Mouse (Mus musculus) MEL (cell line): ENCODE measurements at regions not wholly inside any gene's neighbourhood (a gene's known extent, or its start where the extent isn't known, plus 50 kb on each side); places are given as distances from the start of the nearest gene placed in this dataset.

Experiments used
- DNase-seq: peaks from one replicate; pipeline ENCODE4 v3.0.0; 2011; ENCODE audit warnings: low read depth, low spot score
- H3K27ac ChIP-seq: 2 replicates; pipeline ENCODE4 v1.5.1; 2012; ENCODE audit warnings: low read depth, mild to moderate bottlenecking, control low read depth, low read length, moderate library complexity; ENCODE audit not compliant: control insufficient read depth
- H3K27me3 ChIP-seq, 2 experiments: fragments of 150-350 bp in 1 of 2; sonication (generic) in 1 of 2; 2 replicates each; pipeline ENCODE4 v1.6.1; 2012; ENCODE audit warnings: low read length in 2 of 2, mild to moderate bottlenecking in 2 of 2, improper control_type of control experiment in 1 of 2, moderate library complexity in 1 of 2; ENCODE audit not compliant: insufficient read depth in 2 of 2, control insufficient read depth in 1 of 2
- H3K36me3 ChIP-seq, 2 experiments: 2 replicates each; pipeline ENCODE4 v1.6.1; 2012 to 2014; ENCODE audit warnings: low read length in 2 of 2, improper control_type of control experiment in 1 of 2, inconsistent platforms in 1 of 2, mild to moderate bottlenecking in 1 of 2; ENCODE audit not compliant: insufficient read depth in 2 of 2, control insufficient read depth in 1 of 2
- H3K4me1 ChIP-seq, 2 experiments: fragments of 150-350 bp in 1 of 2; sonication (generic) in 1 of 2; 2 replicates each; pipeline ENCODE4 v1.6.1; 2012; ENCODE audit warnings: low read length in 2 of 2, improper control_type of control experiment in 1 of 2, mild to moderate bottlenecking in 1 of 2; ENCODE audit not compliant: insufficient read depth in 2 of 2, control insufficient read depth in 1 of 2
- H3K4me3 ChIP-seq, 2 experiments: fragments of 150-350 bp in 1 of 2; sonication (generic) in 1 of 2; 2 replicates each; pipeline ENCODE4 v1.5.1; 2012; ENCODE audit warnings: low read depth in 2 of 2, low read length in 2 of 2, mild to moderate bottlenecking in 2 of 2, moderate library complexity in 2 of 2, control low read depth in 1 of 2, improper control_type of control experiment in 1 of 2; ENCODE audit not compliant: control insufficient read depth in 1 of 2, insufficient read depth in 1 of 2
- H3K79me2 ChIP-seq: 2 replicates; pipeline ENCODE4 v1.6.1; 2012; ENCODE audit warnings: mild to moderate bottlenecking, low read length, moderate library complexity; ENCODE audit not compliant: control insufficient read depth, poor library complexity, insufficient read depth
- H3K9ac ChIP-seq: 2 replicates; pipeline ENCODE4 v1.6.1; 2012; ENCODE audit warnings: low read depth, mild to moderate bottlenecking, control low read depth, low read length, moderate library complexity; ENCODE audit not compliant: control insufficient read depth, poor library complexity, severe bottlenecking
- H3K9me3 ChIP-seq: fragments of 150-350 bp; sonication (generic); replicated peaks from 2 replicates; pipeline ENCODE4 v1.6.1; 2012; ENCODE audit warnings: mild to moderate bottlenecking, low read length, improper control_type of control experiment, moderate library complexity; ENCODE audit not compliant: insufficient read depth
- BHLHE40 ChIP-seq: IDR thresholded peaks from 2 replicates; pipeline ENCODE4 v1.6.1; 2012; ENCODE audit warnings: low read depth, mild to moderate bottlenecking, inconsistent platforms, low read length, improper control_type of control experiment, borderline replicate concordance
- E2F4 ChIP-seq: IDR thresholded peaks from 2 replicates; pipeline ENCODE4 v1.6.1; 2011; ENCODE audit warnings: low read depth, low read length, improper control_type of control experiment, borderline replicate concordance
- ELF1 ChIP-seq: IDR thresholded peaks from 2 replicates; pipeline ENCODE4 v1.6.1; 2014; ENCODE audit warnings: low read depth, mild to moderate bottlenecking, inconsistent platforms, low read length, improper control_type of control experiment, moderate library complexity
- ETS1 ChIP-seq: IDR thresholded peaks from 2 replicates; pipeline ENCODE4 v1.6.1; 2012; ENCODE audit warnings: low read depth, mild to moderate bottlenecking, inconsistent platforms, low read length, improper control_type of control experiment, moderate library complexity
- GABPA ChIP-seq: IDR thresholded peaks from 2 replicates; pipeline ENCODE4 v1.6.1; 2012; ENCODE audit warnings: low read depth, mild to moderate bottlenecking, inconsistent platforms, low read length, improper control_type of control experiment, moderate library complexity
- JUND ChIP-seq: IDR thresholded peaks from 2 replicates; pipeline ENCODE4 v1.6.1; 2011; ENCODE audit warnings: low read depth, mild to moderate bottlenecking, improper control_type of control experiment, low read length
- MAFK ChIP-seq: IDR thresholded peaks from 2 replicates; pipeline ENCODE4 v1.6.1; 2011; ENCODE audit warnings: low read depth, mild to moderate bottlenecking, low read length, improper control_type of control experiment, borderline replicate concordance
- MAX ChIP-seq: IDR thresholded peaks from 2 replicates; pipeline ENCODE4 v1.6.1; 2011; ENCODE audit warnings: low read length, improper control_type of control experiment
- MEF2A ChIP-seq: IDR thresholded peaks from 2 replicates; pipeline ENCODE4 v1.6.1; 2014; ENCODE audit warnings: low read depth, mild to moderate bottlenecking, inconsistent platforms, low read length, improper control_type of control experiment; ENCODE audit not compliant: poor library complexity, insufficient replicate concordance, severe bottlenecking; ENCODE audit errors: extremely low read depth
- RAD21 ChIP-seq: IDR thresholded peaks from 2 replicates; pipeline ENCODE4 v1.6.1; 2011; ENCODE audit warnings: mild to moderate bottlenecking, low read depth, low read length, improper control_type of control experiment
- RCOR1 ChIP-seq: IDR thresholded peaks from 2 replicates; pipeline ENCODE4 v1.6.1; 2012; ENCODE audit warnings: low read depth, mild to moderate bottlenecking, inconsistent platforms, low read length, improper control_type of control experiment
- SIN3A ChIP-seq: IDR thresholded peaks from 2 replicates; pipeline ENCODE4 v1.6.1; 2012; ENCODE audit warnings: low read length, improper control_type of control experiment, inconsistent platforms
- ZMIZ1 ChIP-seq: IDR thresholded peaks from 2 replicates; pipeline ENCODE4 v1.6.1; 2012; ENCODE audit warnings: low read depth, mild to moderate bottlenecking, inconsistent platforms, low read length, improper control_type of control experiment, moderate library complexity

DNA sequence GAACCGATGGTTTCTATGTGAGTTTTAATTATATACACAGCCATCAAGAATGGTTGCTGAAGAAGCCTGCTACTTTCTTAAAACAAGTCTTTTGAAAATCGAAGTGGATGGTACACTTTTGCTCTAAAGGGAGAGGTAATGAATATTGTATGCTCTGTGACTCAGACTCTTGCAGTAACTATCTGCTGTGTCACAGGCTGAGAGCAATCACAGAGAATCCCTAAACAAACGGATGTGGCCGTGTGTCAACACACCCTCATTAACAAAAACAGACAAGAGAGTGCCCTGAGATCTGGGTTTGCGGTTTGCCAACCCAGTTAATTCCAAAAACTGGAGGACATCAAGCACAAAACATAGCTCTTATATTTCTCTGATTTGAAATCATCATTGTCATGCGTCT, 292.1 kb upstream of the Mmadhc start:
- Histone ChIP-seq H3K9me3 (no peaks in the 10 kb centered on the region), H3K4me3 (no peak overlapping the region), H3K79me2 (no peaks in the 10 kb centered on the region), H3K36me3 (no peaks in the 10 kb centered on the region), H3K27me3 (no peaks in the 10 kb centered on the region), H3K4me1 (no peaks in the 10 kb centered on the region), H3K27ac (no peak overlapping the region), H3K9ac (no peak overlapping the region)
- DNase-seq, result no peak
- TF ChIP-seq MEF2A, result no peak
- no peak for TF ChIP-seq E2F4
- TF ChIP-seq ETS1, result no peak
- no peak for TF ChIP-seq MAX
- no peak for TF ChIP-seq RCOR1
- TF ChIP-seq SIN3A, result no peak
- TF ChIP-seq ZMIZ1, result no peak
- no peak for TF ChIP-seq MAFK

DNA sequence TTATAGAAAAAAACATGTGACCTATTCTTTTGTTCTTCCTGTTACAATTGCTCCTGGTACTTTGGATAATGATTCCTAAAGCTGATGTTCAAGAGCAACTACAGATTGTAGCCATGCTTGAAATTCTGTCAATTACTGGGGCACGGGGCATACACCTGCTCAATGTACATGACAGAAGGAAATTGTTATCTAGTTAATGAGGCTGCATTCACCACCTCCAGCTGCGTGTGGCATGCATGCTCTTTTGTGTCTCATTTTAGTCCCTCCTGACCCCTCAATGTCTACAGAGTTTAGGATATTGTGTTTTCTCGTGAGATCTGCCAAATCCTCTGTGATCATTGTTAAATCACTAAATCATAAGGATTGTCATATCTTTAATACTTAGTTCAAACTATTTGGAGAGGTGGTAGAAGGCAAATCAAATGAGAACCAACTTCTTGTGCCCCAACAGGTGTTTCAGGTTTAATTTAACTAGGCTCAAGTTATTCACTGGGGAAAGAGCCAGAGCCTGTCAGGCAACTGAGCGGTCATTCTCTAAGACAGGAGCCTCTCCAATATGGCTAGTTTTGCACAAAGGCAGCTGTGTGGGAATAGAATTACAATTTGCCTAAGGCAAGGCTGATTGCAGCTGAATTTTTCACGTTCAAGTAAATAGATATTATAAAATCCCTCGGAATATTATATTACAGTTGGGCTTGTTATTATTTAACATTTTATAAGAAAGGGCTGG, 289.9 kb upstream of the Mmadhc start:
- DNase-seq, result no peak
- Histone ChIP-seq H3K36me3 (no peaks in the 10 kb centered on the region), H3K4me1 (no peaks in the 10 kb centered on the region), H3K27ac (no peak overlapping the region), H3K9ac (no peak overlapping the region), H3K79me2 (no peaks in the 10 kb centered on the region), H3K9me3 (no peaks in the 10 kb centered on the region), H3K27me3 (no peaks in the 10 kb centered on the region), H3K4me3 (no peak overlapping the region)
- TF ChIP-seq GABPA (no peak), BHLHE40 (no peak), RAD21 (no peak), RCOR1 (no peak)

DNA sequence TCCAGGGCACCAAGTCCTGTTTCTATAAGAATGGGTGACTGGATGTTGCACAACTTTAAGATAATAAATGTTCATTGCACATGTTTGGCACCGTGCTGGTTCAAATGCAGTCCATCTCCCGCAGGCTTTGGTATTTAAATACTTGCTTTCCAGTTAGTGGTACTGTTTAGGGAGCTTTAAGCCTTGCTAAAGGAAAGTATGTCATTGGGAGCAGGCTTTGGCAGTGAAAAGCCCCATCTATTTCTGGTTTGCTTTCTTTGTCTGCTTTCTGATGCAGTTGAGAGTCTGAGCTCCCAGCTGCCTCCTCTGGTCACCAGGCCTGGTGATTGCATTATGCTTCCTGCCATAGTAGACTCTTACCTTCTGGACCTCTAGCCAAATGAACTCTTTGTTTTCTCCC, 283.0 kb upstream of the Mmadhc start:
- Histone ChIP-seq H3K36me3 (no peaks in the 10 kb centered on the region), H3K4me1 (no peaks in the 10 kb centered on the region), H3K27me3 (no peaks in the 10 kb centered on the region), H3K27ac (no peak overlapping the region), H3K9me3 (no peaks in the 10 kb centered on the region), H3K4me3 (no peak overlapping the region), H3K79me2 (no peaks in the 10 kb centered on the region), H3K9ac (no peak overlapping the region)
- DNase-seq, result no peak
- TF ChIP-seq JUND, result no peak
- TF ChIP-seq ELF1, result no peak
- TF ChIP-seq RCOR1, result no peak
- no peak for TF ChIP-seq ETS1
- TF ChIP-seq, all 39 proteins: peak for 0
